Mouse (Mus musculus): ENCODE results near the gene Klhdc1. TPM values are rescaled to one million over a fixed set of nuclear protein-coding genes. Genes with fewer than 3 reads are reported as not detected.

The Klhdc1 gene
- polyA plus RNA-seq (2014; fragmentation: Nextera tagmentation; extraction: Ambion mirVana) = 13.7 and 20.1 TPM in 2 replicates

- ATAC-seq (ENCODE audit: low read depth) = no peak
- Histone ChIP-seq H3K9me3 (ENCODE audit: control insufficient read depth, low read length) (no peaks in the 10 kb centered on the region), H3K36me3 (ENCODE audit: control insufficient read depth, insufficient read depth, low read length) (no peaks in the 10 kb centered on the region), H3K4me1 (ENCODE audit: control insufficient read depth, insufficient read depth, low read length) (no peaks in the 10 kb centered on the region; the same call in 1 of the 2 replicates), H3K27me3 (ENCODE audit: control insufficient read depth, insufficient read depth, low read length) (no peaks in the 10 kb centered on the region), H3K9ac (replicated peaks; ENCODE audit: low read depth, low read length) (peak within 1 kb of the TSS; percentile 71), H3K4me3 (ENCODE audit: low read depth, low read length) (peak within 1 kb of the TSS; percentile 64), H3K4me2 (ENCODE audit: low read depth, low read length) (peak within 1 kb of the TSS; percentile 60), H3K27ac (ENCODE audit: low read depth, low read length) (peak within 1 kb of the TSS; percentile 71)
- 61% methylated on average over 6 of the region's 6 CpGs for WGBS
Measured at GRCm38 (mm10) chr12:69240876-69241275, at the start of gene Klhdc1. TSS of gene Klhdc1 (plus strand) at chr12:69241176.

DNA sequence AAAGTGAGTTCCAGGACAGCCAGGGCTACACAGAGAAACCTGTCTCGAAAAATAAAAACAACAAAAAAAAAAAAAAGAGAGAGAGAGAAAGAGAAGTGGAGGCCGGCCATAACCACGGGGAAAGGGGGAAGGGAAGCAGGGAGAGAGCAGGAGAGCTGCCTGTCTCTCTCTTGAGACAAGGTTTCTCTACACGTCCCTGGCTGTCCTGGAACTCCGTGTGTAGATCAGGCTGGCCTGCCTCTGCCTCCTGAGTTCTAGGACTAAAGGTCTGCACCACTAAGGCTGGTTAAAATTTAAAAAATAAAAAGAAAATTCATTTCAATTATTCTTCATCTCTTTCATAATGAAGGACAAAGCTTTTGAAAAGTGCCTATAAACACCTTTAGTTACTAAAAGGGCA, 49.6 kb upstream of the Klhdc1 start:
- no peak overlapping the region for H3K4me2 ChIP-seq (ENCODE audit: low read depth, low read length)
- H3K9ac ChIP-seq (replicated peaks; ENCODE audit: low read depth, low read length) = no peak overlapping the region
- H3K27ac ChIP-seq (ENCODE audit: low read depth, low read length) = no peak overlapping the region
- peaks cover 3% of the 10 kb centered on the region; the same call in 1 of the 2 replicates for H3K36me3 ChIP-seq (ENCODE audit: control insufficient read depth, insufficient read depth, low read length)
- H3K9me3 ChIP-seq (ENCODE audit: control insufficient read depth, low read length) = no peaks in the 10 kb centered on the region
- 92% methylated on average over 5 of the region's 5 CpGs for WGBS
- no peaks in the 10 kb centered on the region for H3K27me3 ChIP-seq (ENCODE audit: control insufficient read depth, insufficient read depth, low read length)
- H3K4me1 ChIP-seq (ENCODE audit: control insufficient read depth, insufficient read depth, low read length) = peaks cover 8% of the 10 kb centered on the region; the same call in 1 of the 2 replicates
- no peak overlapping the region for H3K4me3 ChIP-seq (ENCODE audit: low read depth, low read length)
- no peak for ATAC-seq (ENCODE audit: low read depth)

GRCm38 (mm10) chr12:69192637-69193036, 48.3 kb upstream of the Klhdc1 start:
- H3K9ac ChIP-seq (replicated peaks; ENCODE audit: low read depth, low read length) = no peak overlapping the region
- WGBS = 97% methylated on average over 2 of the region's 2 CpGs
- no peak for ATAC-seq (ENCODE audit: low read depth)
- peaks cover 3% of the 10 kb centered on the region; the same call in 1 of the 2 replicates for H3K36me3 ChIP-seq (ENCODE audit: control insufficient read depth, insufficient read depth, low read length)
- no peak overlapping the region for H3K4me3 ChIP-seq (ENCODE audit: low read depth, low read length)
- H3K9me3 ChIP-seq (ENCODE audit: control insufficient read depth, low read length) = no peaks in the 10 kb centered on the region
- H3K27me3 ChIP-seq (ENCODE audit: control insufficient read depth, insufficient read depth, low read length) = no peaks in the 10 kb centered on the region
- H3K27ac ChIP-seq (ENCODE audit: low read depth, low read length) = no peak overlapping the region
- no peak overlapping the region for H3K4me2 ChIP-seq (ENCODE audit: low read depth, low read length)
- H3K4me1 ChIP-seq (ENCODE audit: control insufficient read depth, insufficient read depth, low read length) = peaks cover 5% of the 10 kb centered on the region; the same call in 1 of the 2 replicates

DNA sequence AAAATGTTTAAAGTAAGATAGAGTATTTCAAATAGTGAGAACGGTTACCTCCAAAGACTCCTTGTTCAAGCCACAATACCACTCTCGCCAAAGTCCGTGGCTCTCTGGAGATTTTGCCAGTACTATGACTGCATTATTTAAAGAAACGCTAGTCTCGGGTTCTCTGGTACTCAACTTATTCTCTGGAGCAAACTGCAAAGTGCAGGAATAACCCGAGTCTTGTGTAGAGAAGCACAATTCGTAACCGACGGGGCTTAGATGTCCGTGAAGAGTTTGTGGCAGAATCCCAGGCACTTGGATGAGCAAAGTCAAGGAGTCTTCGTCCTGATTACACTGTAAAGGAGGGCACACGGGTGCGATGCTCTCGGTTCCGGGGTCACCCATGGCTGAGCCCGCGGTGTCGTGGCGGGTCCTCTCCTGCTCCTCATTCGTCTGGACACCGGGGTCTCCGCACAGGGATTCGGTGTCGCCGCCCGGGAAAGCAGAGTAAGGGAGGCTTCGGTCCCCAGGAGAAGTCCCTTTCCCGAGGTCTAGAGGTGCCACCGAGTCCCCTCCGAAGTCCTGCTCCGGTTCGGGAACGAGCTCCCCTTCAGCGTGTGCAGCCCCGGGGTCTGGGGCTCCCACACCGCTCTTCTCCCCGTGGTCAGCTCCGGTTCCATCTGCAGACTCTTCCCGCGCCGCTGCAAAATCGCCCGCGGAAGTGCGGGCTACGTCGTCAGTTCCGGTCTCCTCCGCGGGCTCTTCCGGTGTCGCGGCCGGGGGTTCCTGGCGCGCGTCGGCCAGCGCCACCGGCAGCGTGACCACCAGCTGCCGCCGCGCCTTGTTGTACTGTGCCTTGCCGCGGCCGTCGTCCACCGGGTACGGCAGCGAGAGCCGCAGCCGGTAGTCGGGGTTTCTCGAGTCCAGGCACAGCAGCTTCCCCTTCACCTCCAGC, 44.3 kb upstream of the Klhdc1 start, which contains the start of gene Gm49383:
Gm49383 (minus strand) TSS at position 661 of the 934 bp plus-strand sequence.
- peak within 1 kb of the TSS; percentile 97 for H3K4me2 ChIP-seq (ENCODE audit: low read depth, low read length)
- peaks cover 19% of the 10 kb centered on the region; the same call in 1 of the 2 replicates for H3K4me1 ChIP-seq (ENCODE audit: control insufficient read depth, insufficient read depth, low read length)
- H3K9ac ChIP-seq (replicated peaks; ENCODE audit: low read depth, low read length) = peak within 1 kb of the TSS; percentile 83
- peak; percentile 82 for ATAC-seq (ENCODE audit: low read depth)
- H3K36me3 ChIP-seq (ENCODE audit: control insufficient read depth, insufficient read depth, low read length) = no peaks in the 10 kb centered on the region; the same call in 1 of the 2 replicates
- no peaks in the 10 kb centered on the region for H3K9me3 ChIP-seq (ENCODE audit: control insufficient read depth, low read length)
- no peaks in the 10 kb centered on the region for H3K27me3 ChIP-seq (ENCODE audit: control insufficient read depth, insufficient read depth, low read length)
- peak within 1 kb of the TSS; percentile 94 for H3K4me3 ChIP-seq (ENCODE audit: low read depth, low read length)
- WGBS = under 1% methylated on average over 75 of the region's 75 CpGs
- H3K27ac ChIP-seq (ENCODE audit: low read depth, low read length) = peak within 1 kb of the TSS; percentile 93

DNA sequence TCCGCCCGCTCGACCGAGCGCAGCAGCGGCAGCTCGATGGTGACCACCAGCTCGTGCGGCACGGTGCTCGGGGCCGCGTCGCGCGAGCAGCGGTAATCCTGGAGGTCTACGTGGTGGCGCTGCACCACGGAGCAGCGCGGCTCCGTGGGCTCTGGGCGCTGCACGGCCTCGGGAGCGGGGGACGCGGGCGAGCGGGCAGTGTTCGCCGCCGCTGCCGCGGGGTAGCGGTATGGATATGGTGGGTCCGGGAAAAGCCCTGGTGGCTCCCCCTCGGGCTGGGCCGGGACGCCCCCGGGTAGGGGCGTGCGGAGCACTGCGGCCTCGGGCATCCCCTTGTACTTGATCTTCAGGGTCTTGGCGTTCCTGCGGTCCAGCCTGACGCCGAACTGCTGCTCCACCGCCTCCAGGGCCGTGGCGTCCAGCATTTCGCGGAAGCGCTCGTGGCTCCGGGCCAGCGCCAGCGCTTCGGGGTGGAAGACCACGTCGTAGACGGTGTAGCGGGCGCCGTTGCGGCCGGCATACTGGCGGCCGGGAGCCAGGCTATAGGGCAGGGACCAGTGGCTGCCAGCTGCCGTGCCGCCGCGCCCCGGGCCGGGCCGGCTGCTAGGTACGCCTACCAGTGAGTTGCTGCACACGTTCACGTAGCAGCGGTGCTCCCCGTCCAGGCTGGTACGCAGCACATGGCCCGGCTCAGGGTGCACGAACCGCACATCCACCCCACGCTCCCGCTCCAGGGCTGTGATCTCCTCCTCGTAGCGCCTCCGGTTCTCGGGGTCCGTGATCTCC, 43.4 kb upstream of the Klhdc1 start:
- no peaks in the 10 kb centered on the region for H3K9me3 ChIP-seq (ENCODE audit: control insufficient read depth, low read length)
- H3K4me1 ChIP-seq (ENCODE audit: control insufficient read depth, insufficient read depth, low read length) = peaks cover 19% of the 10 kb centered on the region; the same call in 1 of the 2 replicates
- H3K9ac ChIP-seq (replicated peaks; ENCODE audit: low read depth, low read length) = peak overlapping the region; percentile 83
- ATAC-seq (ENCODE audit: low read depth) = peak; percentile 79
- peak overlapping the region; percentile 94 for H3K4me3 ChIP-seq (ENCODE audit: low read depth, low read length)
- under 1% methylated on average over 86 of the region's 94 CpGs for WGBS
- no peaks in the 10 kb centered on the region for H3K27me3 ChIP-seq (ENCODE audit: control insufficient read depth, insufficient read depth, low read length)
- H3K4me2 ChIP-seq (ENCODE audit: low read depth, low read length) = peak overlapping the region; percentile 97
- no peaks in the 10 kb centered on the region; the same call in 1 of the 2 replicates for H3K36me3 ChIP-seq (ENCODE audit: control insufficient read depth, insufficient read depth, low read length)
- peak overlapping the region; percentile 93 for H3K27ac ChIP-seq (ENCODE audit: low read depth, low read length)

- Histone ChIP-seq H3K36me3 (ENCODE audit: control insufficient read depth, insufficient read depth, low read length) (no peaks in the 10 kb centered on the region; the same call in 1 of the 2 replicates), H3K27ac (ENCODE audit: low read depth, low read length) (peak within 1 kb of the TSS; percentile 93), H3K9me3 (ENCODE audit: control insufficient read depth, low read length) (no peaks in the 10 kb centered on the region), H3K27me3 (ENCODE audit: control insufficient read depth, insufficient read depth, low read length) (no peaks in the 10 kb centered on the region), H3K4me2 (ENCODE audit: low read depth, low read length) (peak within 1 kb of the TSS; percentile 97), H3K4me1 (ENCODE audit: control insufficient read depth, insufficient read depth, low read length) (peaks cover 19% of the 10 kb centered on the region; the same call in 1 of the 2 replicates), H3K9ac (replicated peaks; ENCODE audit: low read depth, low read length) (peak within 1 kb of the TSS; percentile 83), H3K4me3 (ENCODE audit: low read depth, low read length) (peak within 1 kb of the TSS; percentile 94)
- WGBS = 1% methylated on average over 18 of the region's 18 CpGs
- peak; percentile 30 for ATAC-seq (ENCODE audit: low read depth)
Measured at GRCm38 (mm10) chr12:69198164-69198535, 42.8 kb upstream of the Klhdc1 start, which contains the start of gene Dnaaf2. TSS of gene Dnaaf2 (minus strand) at chr12:69198429.

GRCm38 (mm10) chr12:69198985-69199384, 42.0 kb upstream of the Klhdc1 start:
- Histone ChIP-seq H3K4me2 (ENCODE audit: low read depth, low read length) (no peak overlapping the region), H3K27me3 (ENCODE audit: control insufficient read depth, insufficient read depth, low read length) (no peaks in the 10 kb centered on the region), H3K4me1 (ENCODE audit: control insufficient read depth, insufficient read depth, low read length) (peaks cover 19% of the 10 kb centered on the region; the same call in 1 of the 2 replicates), H3K9ac (replicated peaks; ENCODE audit: low read depth, low read length) (no peak overlapping the region), H3K9me3 (ENCODE audit: control insufficient read depth, low read length) (no peaks in the 10 kb centered on the region), H3K36me3 (ENCODE audit: control insufficient read depth, insufficient read depth, low read length) (no peaks in the 10 kb centered on the region; the same call in 1 of the 2 replicates), H3K4me3 (ENCODE audit: low read depth, low read length) (no peak overlapping the region), H3K27ac (ENCODE audit: low read depth, low read length) (no peak overlapping the region)
- no peak for ATAC-seq (ENCODE audit: low read depth)

GRCm38 (mm10) chr12:69204052-69204833, 36.7 kb upstream of the Klhdc1 start, which contains the start of gene Gm49384:
TSS of gene Gm49384 (minus strand) at chr12:69204267.
- H3K4me3 ChIP-seq (ENCODE audit: low read depth, low read length) = no peak within 1 kb of the TSS
- H3K9me3 ChIP-seq (ENCODE audit: control insufficient read depth, low read length) = no peaks in the 10 kb centered on the region
- no peak for ATAC-seq (ENCODE audit: low read depth)
- H3K27me3 ChIP-seq (ENCODE audit: control insufficient read depth, insufficient read depth, low read length) = no peaks in the 10 kb centered on the region
- no peak within 1 kb of the TSS for H3K9ac ChIP-seq (replicated peaks; ENCODE audit: low read depth, low read length)
- no peak within 1 kb of the TSS for H3K4me2 ChIP-seq (ENCODE audit: low read depth, low read length)
- H3K27ac ChIP-seq (ENCODE audit: low read depth, low read length) = no peak within 1 kb of the TSS
- H3K36me3 ChIP-seq (ENCODE audit: control insufficient read depth, insufficient read depth, low read length) = no peaks in the 10 kb centered on the region; the same call in 1 of the 2 replicates
- 58% methylated on average over 16 of the region's 16 CpGs for WGBS
- no peaks in the 10 kb centered on the region for H3K4me1 ChIP-seq (ENCODE audit: control insufficient read depth, insufficient read depth, low read length)

Data from neural tube, embryonic 14.5 days (tissue).